Mouse (Mus musculus) brain, adult 2 months (tissue): Measurements from ENCODE around the gene Plekhg2.

Experiments used
- DNase-seq: peaks from one replicate; pipeline ENCODE4 v3.0.0; 2011; ENCODE audit warnings: low read depth, low spot score

Gene Plekhg2

GRCm38 (mm10) chr7:28382981-28383396 lies 10.6 kb upstream of the Plekhg2 start:
- DNase-seq: peak; percentile 92

GRCm38 (mm10) chr7:28382347-28382951 lies 10.1 kb upstream of the Plekhg2 start:
- DNase-seq: peak; percentile 78

GRCm38 (mm10) chr7:28381938-28382337 lies 9.5 kb upstream of the Plekhg2 start:
- peak; percentile 77 for DNase-seq

GRCm38 (mm10) chr7:28381017-28381790 lies 8.8 kb upstream of the Plekhg2 start:
- peak; percentile 62 for DNase-seq

GRCm38 (mm10) chr7:28380237-28381016 lies 8.0 kb upstream of the Plekhg2 start, which contains the start of gene Zfp36:
Gene Zfp36, minus strand, starts transcription at chr7:28380253.
- no peak for DNase-seq

GRCm38 (mm10) chr7:28378769-28379651 lies 6.6 kb upstream of the Plekhg2 start:
- peak; percentile 88 for DNase-seq

GRCm38 (mm10) chr7:28378066-28378690 lies 5.8 kb upstream of the Plekhg2 start:
- DNase-seq: no peak

- no peak for DNase-seq
These were observed 5.0 kb upstream of the Plekhg2 start for GRCm38 (mm10) chr7:28377190-28378065.

- DNase-seq: no peak
These were observed 3.8 kb upstream of the Plekhg2 start for GRCm38 (mm10) chr7:28376011-28376771.

GRCm38 (mm10) chr7:28375176-28375921 lies 3.0 kb upstream of the Plekhg2 start:
- DNase-seq: peak; percentile 83

- DNase-seq: no peak
These were observed 2.2 kb upstream of the Plekhg2 start for GRCm38 (mm10) chr7:28374647-28375046.

- DNase-seq: no peak
These were observed 1.6 kb upstream of the Plekhg2 start for GRCm38 (mm10) chr7:28373891-28374495.

GRCm38 (mm10) chr7:28373131-28373581 lies 757 bp upstream of the Plekhg2 start:
- peak; percentile 93 for DNase-seq

- DNase-seq: no peak
These were observed 847 bp downstream of the Plekhg2 start for GRCm38 (mm10) chr7:28371514-28371989.

- DNase-seq: no peak
These were observed 1.4 kb downstream of the Plekhg2 start for GRCm38 (mm10) chr7:28370977-28371513.

- DNase-seq: no peak
These were observed 2.3 kb downstream of the Plekhg2 start for GRCm38 (mm10) chr7:28370051-28370450.

- DNase-seq: no peak
These were observed 4.0 kb downstream of the Plekhg2 start for GRCm38 (mm10) chr7:28368276-28368920.
